Mouse (Mus musculus): Measurements from ENCODE around the gene Psph.

DNA sequence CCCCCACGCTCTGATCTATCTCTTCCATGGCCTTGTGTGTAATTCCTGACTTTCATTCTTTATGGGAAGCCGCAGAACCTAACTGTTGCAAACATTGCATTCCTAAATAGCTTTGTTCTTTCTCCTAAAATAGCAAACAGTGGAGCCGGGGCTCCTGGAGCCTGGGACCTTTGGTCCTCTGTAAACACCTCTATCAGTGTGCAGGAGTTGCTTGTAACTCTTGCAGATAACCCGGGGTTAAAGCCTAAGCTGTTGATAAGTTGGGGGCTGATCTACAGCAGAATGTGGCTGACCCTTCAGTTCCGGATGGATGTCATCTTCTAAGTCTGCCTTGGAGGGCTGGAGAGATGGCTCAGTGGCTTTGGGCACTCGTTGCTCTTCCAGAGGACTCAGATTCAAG lies 43.2 kb downstream of the Psph start:
- TF ChIP-seq CTCF (IDR thresholded peaks at IDR 0.05; ENCODE audit: insufficient read depth, low read length): no peak
- no peak for TF ChIP-seq POLR2A (IDR thresholded peaks at IDR 0.05; ENCODE audit: borderline replicate concordance, extremely low read depth, low read depth, low read length)

All from lung, adult 2 months (tissue).